Mouse (Mus musculus): ENCODE results near the gene Pde7b. TPM values are rescaled to one million over a fixed set of nuclear protein-coding genes. Genes with fewer than 3 reads are reported as not detected.

Gene Pde7b
- polyA plus RNA-seq, 1 experiment = 25.4 TPM

- Histone ChIP-seq H3K27ac (ENCODE audit: insufficient read depth, low read length) (0 out of 2 replicates have a peak overlapping the region, but pooled peaks have one; percentile 25), H3K4me3 (ENCODE audit: insufficient read depth, low read length) (peak overlapping the region; percentile 58), H3K4me1 (ENCODE audit: control insufficient read depth, insufficient read depth, low read length) (peaks cover 2% of the 10 kb centered on the region; the same call in 1 of the 2 replicates)
- TF ChIP-seq CTCF (IDR thresholded peaks at IDR 0.05; ENCODE audit: extremely low read depth, insufficient read depth, low read length) (no peak), POLR2A (IDR thresholded peaks at IDR 0.05; ENCODE audit: extremely low read depth, insufficient read depth, low read length) (no peak)
Observed at GRCm38 (mm10) chr10:20724451-20724850, 427 bp downstream of the Pde7b start.

- Histone ChIP-seq H3K4me3 (ENCODE audit: insufficient read depth, low read length) (peak overlapping the region; percentile 58), H3K27ac (ENCODE audit: insufficient read depth, low read length) (0 out of 2 replicates have a peak overlapping the region, but pooled peaks have one; percentile 25), H3K4me1 (ENCODE audit: control insufficient read depth, insufficient read depth, low read length) (peaks cover 2% of the 10 kb centered on the region; the same call in 1 of the 2 replicates)
- TF ChIP-seq CTCF (IDR thresholded peaks at IDR 0.05; ENCODE audit: extremely low read depth, insufficient read depth, low read length) = no peak
- TF ChIP-seq POLR2A (IDR thresholded peaks at IDR 0.05; ENCODE audit: extremely low read depth, insufficient read depth, low read length) = no peak
Observed at GRCm38 (mm10) chr10:20723962-20724361, 916 bp downstream of the Pde7b start.

DNA sequence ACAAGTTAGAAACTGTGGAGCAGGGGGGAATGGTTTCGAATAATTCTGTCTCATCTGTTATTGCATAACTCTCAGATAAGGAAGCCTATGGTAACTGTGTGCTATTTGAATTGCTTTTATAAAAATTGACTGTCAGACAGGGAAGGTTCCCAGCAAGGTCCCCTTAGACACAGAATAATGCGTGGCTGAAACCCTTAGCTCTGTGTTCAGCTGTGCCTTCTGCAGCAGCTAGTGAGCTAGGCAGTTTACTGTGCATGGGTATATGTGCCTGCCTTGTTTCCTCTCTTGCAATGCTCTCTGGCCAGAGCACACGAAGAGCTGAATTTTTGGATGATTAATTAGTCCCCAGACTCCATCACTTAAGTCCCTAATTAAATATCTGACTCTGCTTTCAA lies 1.4 kb downstream of the Pde7b start:
- Histone ChIP-seq H3K4me1 (ENCODE audit: control insufficient read depth, insufficient read depth, low read length) (peaks cover 2% of the 10 kb centered on the region; the same call in 1 of the 2 replicates), H3K27ac (ENCODE audit: insufficient read depth, low read length) (no peak overlapping the region), H3K4me3 (ENCODE audit: insufficient read depth, low read length) (peak overlapping the region; percentile 58)
- TF ChIP-seq CTCF (IDR thresholded peaks at IDR 0.05; ENCODE audit: extremely low read depth, insufficient read depth, low read length) (no peak), POLR2A (IDR thresholded peaks at IDR 0.05; ENCODE audit: extremely low read depth, insufficient read depth, low read length) (peak; percentile 44; the same call in 1 of the 2 replicates)

DNA sequence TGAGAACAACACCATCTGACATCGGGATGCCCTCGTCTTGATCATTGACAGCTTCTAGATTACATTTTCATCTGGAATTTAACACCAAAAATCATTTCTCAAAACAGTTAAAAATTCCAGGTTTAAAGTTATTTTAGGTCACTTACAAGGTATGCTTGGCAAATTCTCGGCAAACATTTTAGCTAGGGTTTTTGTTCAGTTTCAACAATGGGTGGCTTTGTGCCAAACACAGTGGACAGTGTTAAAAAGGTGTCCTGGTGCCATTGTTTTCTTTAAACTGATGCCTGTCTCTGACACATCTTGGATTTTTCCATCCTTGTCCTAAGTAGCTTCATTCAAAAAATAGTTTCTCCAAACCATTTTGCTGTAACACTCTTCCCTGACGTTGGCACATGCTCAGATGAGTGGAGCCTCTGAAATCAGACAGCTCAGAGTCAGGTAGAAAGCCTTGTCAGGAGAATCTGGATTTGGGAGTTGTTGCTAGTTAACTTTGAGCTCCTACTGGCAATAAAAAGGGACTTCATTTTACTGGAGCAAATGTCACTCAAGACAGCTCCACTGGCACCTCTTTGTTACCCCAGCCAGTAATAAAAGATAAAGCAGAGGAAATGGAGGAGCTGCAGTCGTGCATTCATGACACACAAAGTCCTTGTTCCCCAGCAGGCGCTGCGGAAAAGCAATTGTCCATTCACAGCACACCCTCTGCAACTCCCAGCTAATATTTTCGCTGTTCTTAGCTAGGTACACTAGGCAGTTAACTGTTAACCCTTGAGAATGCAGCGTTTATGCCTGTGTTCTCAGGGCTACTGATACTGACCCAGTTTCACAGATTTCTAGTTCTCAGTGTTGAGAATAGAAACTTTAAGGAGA lies 2.0 kb downstream of the Pde7b start:
- peak overlapping the region; percentile 8; the same call in 1 of the 2 replicates for H3K27ac ChIP-seq (ENCODE audit: insufficient read depth, low read length)
- peaks cover 2% of the 10 kb centered on the region; the same call in 1 of the 2 replicates for H3K4me1 ChIP-seq (ENCODE audit: control insufficient read depth, insufficient read depth, low read length)
- TF ChIP-seq CTCF (IDR thresholded peaks at IDR 0.05; ENCODE audit: extremely low read depth, insufficient read depth, low read length) (no peak), POLR2A (IDR thresholded peaks at IDR 0.05; ENCODE audit: extremely low read depth, insufficient read depth, low read length) (no peak)
- H3K4me3 ChIP-seq (ENCODE audit: insufficient read depth, low read length) = peak overlapping the region; percentile 58

GRCm38 (mm10) chr10:20719201-20719600 lies 5.7 kb downstream of the Pde7b start:
- Histone ChIP-seq H3K4me3 (ENCODE audit: insufficient read depth, low read length) (no peak overlapping the region), H3K4me1 (ENCODE audit: control insufficient read depth, insufficient read depth, low read length) (no peaks in the 10 kb centered on the region), H3K27ac (ENCODE audit: insufficient read depth, low read length) (no peak overlapping the region)
- TF ChIP-seq CTCF (IDR thresholded peaks at IDR 0.05; ENCODE audit: extremely low read depth, insufficient read depth, low read length) (no peak), POLR2A (IDR thresholded peaks at IDR 0.05; ENCODE audit: extremely low read depth, insufficient read depth, low read length) (no peak)

GRCm38 (mm10) chr10:20700633-20701032 lies 24.2 kb downstream of the Pde7b start:
- H3K4me3 ChIP-seq (ENCODE audit: insufficient read depth, low read length) = no peak overlapping the region
- no peak overlapping the region for H3K27ac ChIP-seq (ENCODE audit: insufficient read depth, low read length)
- TF ChIP-seq POLR2A (IDR thresholded peaks at IDR 0.05; ENCODE audit: extremely low read depth, insufficient read depth, low read length) (no peak), CTCF (IDR thresholded peaks at IDR 0.05; ENCODE audit: extremely low read depth, insufficient read depth, low read length) (no peak)
- no peaks in the 10 kb centered on the region for H3K4me1 ChIP-seq (ENCODE audit: control insufficient read depth, insufficient read depth, low read length)

DNA sequence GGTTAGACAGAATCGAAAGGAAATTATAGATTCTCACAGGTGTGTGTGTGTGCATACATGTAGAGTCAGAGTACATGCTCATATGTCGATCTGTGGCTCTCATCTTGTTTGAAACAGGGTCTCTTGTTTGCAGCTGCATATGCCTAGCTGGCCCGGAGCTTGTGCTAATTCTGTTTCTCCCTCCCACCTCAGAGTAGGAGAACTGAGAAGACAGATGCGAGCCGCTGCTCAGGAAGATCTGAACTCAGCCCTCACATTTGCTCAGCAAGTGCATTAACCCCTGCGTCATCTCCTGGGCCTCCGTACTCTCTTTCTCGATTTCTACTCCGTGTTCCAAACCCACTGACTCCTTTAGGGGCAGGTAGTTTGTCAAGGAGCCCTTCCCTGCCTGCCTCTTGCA lies 25.0 kb downstream of the Pde7b start:
- TF ChIP-seq POLR2A (IDR thresholded peaks at IDR 0.05; ENCODE audit: extremely low read depth, insufficient read depth, low read length) (no peak), CTCF (IDR thresholded peaks at IDR 0.05; ENCODE audit: extremely low read depth, insufficient read depth, low read length) (no peak)
- Histone ChIP-seq H3K4me3 (ENCODE audit: insufficient read depth, low read length) (no peak overlapping the region), H3K27ac (ENCODE audit: insufficient read depth, low read length) (no peak overlapping the region), H3K4me1 (ENCODE audit: control insufficient read depth, insufficient read depth, low read length) (no peaks in the 10 kb centered on the region)

GRCm38 (mm10) chr10:20695637-20696036 lies 29.2 kb downstream of the Pde7b start:
- Histone ChIP-seq H3K4me3 (ENCODE audit: insufficient read depth, low read length) (no peak overlapping the region), H3K4me1 (ENCODE audit: control insufficient read depth, insufficient read depth, low read length) (no peaks in the 10 kb centered on the region; the same call in 1 of the 2 replicates), H3K27ac (ENCODE audit: insufficient read depth, low read length) (no peak overlapping the region)
- TF ChIP-seq POLR2A (IDR thresholded peaks at IDR 0.05; ENCODE audit: extremely low read depth, insufficient read depth, low read length) (no peak), CTCF (IDR thresholded peaks at IDR 0.05; ENCODE audit: extremely low read depth, insufficient read depth, low read length) (no peak)

- H3K4me3 ChIP-seq (ENCODE audit: insufficient read depth, low read length) = no peak overlapping the region
- no peaks in the 10 kb centered on the region; the same call in 1 of the 2 replicates for H3K4me1 ChIP-seq (ENCODE audit: control insufficient read depth, insufficient read depth, low read length)
- TF ChIP-seq CTCF (IDR thresholded peaks at IDR 0.05; ENCODE audit: extremely low read depth, insufficient read depth, low read length) (no peak), POLR2A (IDR thresholded peaks at IDR 0.05; ENCODE audit: extremely low read depth, insufficient read depth, low read length) (no peak)
- no peak overlapping the region for H3K27ac ChIP-seq (ENCODE audit: insufficient read depth, low read length)
Observed at GRCm38 (mm10) chr10:20690002-20690401, 34.9 kb downstream of the Pde7b start.

DNA sequence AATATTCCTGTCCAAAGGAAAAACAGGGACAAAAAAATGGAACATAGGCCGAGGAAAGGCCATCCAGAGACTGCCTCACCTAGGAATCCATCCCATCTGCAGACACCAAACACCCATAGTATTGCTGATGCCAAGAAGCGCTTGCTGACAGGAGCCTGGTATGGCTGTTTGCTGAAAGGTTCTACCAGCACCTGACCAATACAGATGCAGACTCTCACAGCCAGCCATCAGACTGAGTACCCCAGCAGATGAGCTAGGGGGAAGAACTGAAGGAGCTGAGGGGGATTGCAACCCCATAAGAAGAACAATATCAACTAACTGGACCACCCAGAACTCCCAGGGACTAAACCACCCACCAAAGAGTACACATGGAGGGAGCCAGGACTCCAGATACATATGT lies 40.7 kb downstream of the Pde7b start:
- Histone ChIP-seq H3K27ac (ENCODE audit: insufficient read depth, low read length) (no peak overlapping the region), H3K4me1 (ENCODE audit: control insufficient read depth, insufficient read depth, low read length) (no peaks in the 10 kb centered on the region), H3K4me3 (ENCODE audit: insufficient read depth, low read length) (no peak overlapping the region)
- no peak for TF ChIP-seq POLR2A (IDR thresholded peaks at IDR 0.05; ENCODE audit: extremely low read depth, insufficient read depth, low read length)
- no peak for TF ChIP-seq CTCF (IDR thresholded peaks at IDR 0.05; ENCODE audit: extremely low read depth, insufficient read depth, low read length)
